Mouse (Mus musculus) ovary, postnatal 36 days (tissue): Measurements from ENCODE around the gene Hcrtr2.

Experiments
- DNase-seq: peaks from one replicate; pipeline ENCODE4 v3.0.0; 2022; ENCODE audit warnings: low spot score, mixed read lengths

Gene Hcrtr2

DNA sequence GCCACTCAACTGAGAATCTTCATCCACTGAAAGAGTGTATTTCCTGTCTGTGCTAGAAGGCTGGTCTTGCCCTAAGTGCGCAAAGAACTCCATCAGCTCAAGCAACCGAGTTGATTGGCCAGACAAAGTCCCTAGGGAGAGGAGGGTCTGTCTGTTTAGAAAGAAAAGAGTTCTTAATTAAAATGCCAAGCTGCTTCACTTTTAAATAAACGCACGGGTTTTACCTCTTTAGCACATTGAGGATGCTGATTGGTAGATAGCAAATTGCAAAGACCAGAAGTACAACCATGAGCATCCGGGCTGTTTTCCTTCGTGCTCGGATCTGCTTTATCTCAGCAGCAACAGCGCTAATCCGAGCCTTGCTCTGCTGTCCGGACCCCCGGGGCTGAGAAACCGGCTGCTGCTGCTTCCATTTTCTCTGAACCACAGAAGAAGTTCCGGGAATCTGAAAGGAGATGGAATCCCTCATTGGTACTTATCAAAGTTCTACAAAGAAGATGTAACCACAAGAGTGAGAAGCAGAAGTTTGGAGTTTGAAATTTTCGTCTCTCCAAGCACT is 87.6 kb downstream of the Hcrtr2 start:
- DNase-seq: no peak

DNA sequence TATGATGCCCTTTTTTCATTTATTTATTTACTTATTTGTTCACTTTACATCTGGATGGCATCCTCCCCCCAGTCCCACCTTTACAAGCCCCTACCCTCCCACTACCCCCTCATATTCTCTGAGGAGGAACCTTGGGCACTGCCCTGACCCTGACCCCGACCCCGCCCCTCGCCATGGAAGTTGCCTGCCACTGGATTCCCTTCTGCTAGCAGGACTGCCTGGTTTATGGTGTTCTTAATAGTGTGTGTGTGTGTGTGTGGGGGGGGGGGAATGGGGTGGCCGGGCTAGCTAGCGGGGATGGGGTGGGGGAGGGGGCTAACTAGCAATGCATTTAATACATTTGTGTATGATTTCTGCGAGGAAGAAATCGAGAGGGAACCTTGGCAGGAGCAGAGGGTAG is 88.8 kb downstream of the Hcrtr2 start:
- no peak for DNase-seq

DNA sequence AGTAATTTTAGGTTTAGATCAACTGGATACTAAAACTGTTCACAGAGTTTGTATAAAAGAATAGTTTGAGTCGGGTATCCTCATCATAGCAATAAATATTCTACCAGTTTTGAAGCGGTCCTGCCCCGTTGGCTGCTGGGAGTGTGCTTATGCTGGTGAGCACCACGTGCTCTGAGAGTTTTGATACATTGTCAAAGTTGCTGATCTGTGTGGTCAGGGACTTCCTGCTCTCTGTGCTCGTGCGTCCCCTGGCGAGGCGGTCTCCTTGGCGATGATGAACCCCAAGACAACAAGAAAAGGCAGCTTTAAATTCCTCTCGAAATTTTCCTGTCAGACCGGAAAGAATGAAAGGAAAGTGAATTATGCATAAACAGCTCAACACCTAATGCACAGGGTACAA is 93.3 kb downstream of the Hcrtr2 start:
- no peak for DNase-seq

DNA sequence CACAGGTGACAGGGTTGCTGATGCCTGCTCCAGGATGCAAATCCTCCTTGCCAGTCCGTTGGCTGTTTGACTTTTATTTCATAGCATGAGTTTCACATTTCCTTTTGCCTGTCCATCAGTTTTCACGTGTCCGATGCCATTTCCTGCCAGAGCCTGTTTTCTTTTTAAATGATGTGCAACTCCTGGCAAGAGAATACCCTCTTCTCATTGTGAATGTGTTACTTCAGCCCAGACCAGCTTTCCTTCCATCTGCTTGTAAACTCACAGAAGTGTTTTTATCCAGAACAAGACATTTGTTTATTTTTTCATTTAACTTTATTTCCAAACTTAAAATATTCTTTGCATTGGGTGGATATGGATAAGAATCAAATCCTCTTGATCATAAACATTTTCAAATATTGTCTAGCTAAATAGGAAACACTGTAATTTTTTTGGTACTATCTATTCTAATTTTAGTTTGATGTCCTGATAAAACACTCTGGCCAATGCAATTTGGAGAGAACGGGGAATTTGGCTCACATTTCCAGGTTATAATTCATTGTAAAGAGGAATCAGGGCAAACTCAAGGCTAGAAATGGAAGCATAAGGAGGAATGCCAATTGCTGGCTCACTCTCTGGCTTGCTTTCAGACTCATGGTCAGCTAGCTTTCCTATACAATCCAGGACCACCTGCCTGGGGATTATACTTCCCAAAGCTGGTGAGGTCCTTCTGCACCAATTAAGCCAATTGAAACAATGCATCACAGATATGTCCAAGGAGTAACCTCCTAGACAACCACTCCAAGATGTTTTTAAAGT is 106.3 kb downstream of the Hcrtr2 start:
- no peak for DNase-seq

DNA sequence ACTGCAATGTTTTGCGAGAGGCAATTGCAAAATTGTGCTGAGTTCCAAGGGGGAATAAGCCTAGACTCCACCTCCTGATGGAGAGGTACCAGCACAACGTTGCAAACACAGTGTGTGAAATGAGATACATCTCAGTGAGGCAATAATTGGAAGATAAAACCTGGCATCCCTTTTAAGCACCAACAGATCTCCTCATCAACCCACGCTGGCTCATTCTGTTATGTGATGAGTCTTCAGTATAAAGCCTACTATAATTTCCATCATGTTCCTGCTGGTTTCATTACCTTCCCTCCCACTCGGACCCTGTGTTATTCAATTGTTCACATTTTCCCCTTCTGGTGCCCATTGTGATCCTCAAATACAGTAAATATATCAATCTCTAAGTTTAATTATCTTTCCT is 109.0 kb downstream of the Hcrtr2 start:
- no peak for DNase-seq

DNA sequence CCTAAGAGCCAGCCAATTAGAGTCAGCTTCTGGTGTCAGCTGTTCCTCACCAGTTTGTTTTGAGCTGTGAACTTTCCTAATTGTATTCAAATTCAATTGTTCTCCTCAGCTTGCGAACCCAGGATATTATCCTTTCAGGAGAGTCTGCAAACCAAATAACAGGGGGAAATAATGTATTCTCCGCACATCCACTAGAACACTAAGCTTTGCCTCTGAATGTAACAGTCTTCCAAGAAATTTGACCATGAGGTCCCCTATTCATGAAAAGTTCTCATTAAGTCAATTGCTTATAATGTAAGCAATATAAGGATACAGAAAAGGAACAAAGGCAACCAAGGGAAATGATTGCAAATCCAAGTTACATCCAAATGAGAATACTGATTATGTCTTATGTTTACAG is 110.1 kb downstream of the Hcrtr2 start, which contains the start of gene Gfral:
Gfral (minus strand) TSS at position 101 of the 400 bp plus-strand sequence.
- no peak for DNase-seq

DNA sequence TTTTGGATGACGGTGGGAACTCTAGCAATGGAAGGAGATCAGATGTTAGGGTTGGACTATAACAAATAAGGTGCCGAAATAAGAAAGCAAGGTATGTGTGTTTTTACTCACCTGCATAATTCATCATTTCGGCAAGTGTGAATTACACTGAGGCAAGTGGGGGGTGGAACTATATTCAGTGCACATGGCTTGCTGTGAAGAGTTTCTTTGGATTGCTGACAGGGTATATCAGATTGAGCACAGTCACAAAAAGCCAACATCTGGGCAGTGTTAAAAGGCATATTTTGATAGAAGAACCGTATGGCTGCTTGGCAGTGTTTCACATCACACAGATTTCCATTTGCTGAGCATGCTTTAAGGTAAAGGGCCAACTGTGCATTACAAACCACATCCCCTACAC is 126.7 kb downstream of the Hcrtr2 start:
- no peak for DNase-seq

DNA sequence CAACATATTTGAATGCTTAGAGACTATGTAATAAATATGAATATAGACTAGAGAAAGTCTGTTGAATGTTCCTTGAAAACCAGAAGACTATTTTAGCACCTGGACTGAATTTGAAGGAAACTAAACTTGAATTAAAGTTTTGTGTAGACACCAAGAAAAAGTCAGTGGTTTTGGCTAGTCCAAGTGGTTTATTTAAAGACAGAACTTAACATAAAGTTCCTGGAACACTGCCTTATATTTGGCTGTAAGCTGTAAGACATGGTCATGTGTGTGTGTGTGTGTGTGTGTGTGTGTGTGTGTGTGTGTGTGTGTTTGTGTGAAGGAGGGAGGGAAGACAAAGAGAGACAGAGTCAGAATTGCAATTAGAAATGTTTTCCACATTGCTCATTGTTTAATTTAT is 144.4 kb downstream of the Hcrtr2 start:
- DNase-seq: no peak
